Mouse (Mus musculus) spleen, adult 2 months (tissue): Measurements from ENCODE around the gene Slc25a28.

ENCODE experiments used
- CTCF ChIP-seq: fragments of 200-500 bp; IDR thresholded peaks from 2 replicates; pipeline ENCODE4 v1.5.1; 2011; ENCODE audit warnings: mild to moderate bottlenecking, inconsistent platforms; ENCODE audit not compliant: insufficient read depth, insufficient read length, insufficient replicate concordance; ENCODE audit errors: extremely low read depth
- POLR2A ChIP-seq: fragments of 200-500 bp; IDR thresholded peaks from 2 replicates; pipeline ENCODE4 v1.6.1; 2011; ENCODE audit warnings: low read depth, low read length, inconsistent platforms

DNA sequence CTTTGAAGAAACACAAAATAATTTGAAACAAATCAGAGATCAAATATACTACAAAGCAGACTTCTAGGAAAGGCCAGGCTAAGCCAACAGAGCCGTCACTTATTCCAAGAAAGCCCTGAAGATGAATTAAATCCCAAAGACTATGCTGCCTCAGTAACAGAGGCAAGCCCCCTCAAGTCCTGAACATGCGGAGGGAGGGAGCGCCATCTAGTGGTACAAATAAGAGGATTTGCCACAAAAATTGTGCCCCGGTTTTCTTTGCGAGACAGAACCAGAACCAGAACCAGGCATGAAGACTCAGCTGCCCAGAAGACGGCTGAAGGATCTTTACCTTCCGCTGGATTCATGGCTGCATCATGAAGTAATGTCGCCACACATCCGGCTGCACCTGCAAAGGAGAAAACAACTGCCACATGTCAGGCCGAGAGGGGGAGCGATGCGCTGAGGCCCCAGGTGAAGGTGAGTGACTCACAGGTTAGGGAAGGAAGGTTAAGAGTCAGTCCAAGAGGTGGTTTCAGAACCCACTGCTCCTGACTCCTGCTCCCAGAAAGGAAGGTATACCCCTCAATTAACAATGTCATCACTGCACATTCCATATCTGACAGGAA, 9.1 kb downstream of the Slc25a28 start:
- TF ChIP-seq CTCF (peak; percentile 67; the same call in 1 of the 2 replicates), POLR2A (no peak)
